Mouse (Mus musculus): ENCODE measurements at regions not wholly inside any gene's neighbourhood (a gene's known extent, or its start where the extent isn't known, plus 50 kb on each side); places are given as distances from the start of the nearest gene placed in this dataset.

DNA sequence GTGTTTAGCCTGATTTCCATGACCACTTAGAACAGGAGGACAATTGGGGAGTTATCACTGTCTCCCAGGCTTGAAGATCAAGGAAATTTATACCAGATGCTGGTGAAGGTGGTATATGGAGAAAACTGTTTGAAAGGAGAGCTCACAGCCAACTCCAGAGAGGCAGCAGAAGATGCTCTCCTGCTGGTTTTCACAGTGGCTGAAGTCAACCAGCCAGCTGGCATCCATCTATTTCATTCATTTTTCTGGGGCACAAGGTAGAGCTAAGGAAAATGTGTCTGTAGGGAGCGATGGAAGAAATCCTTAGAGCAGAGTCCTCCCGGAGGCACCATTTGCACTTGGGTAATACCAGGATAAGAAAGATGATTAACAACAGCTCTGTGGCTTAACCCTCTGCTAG lies 63.1 kb upstream of the Gls start:
- no peaks in the 10 kb centered on the region for H3K27me3 ChIP-seq (ENCODE audit: control insufficient read depth, insufficient read depth, low read depth, low read length)
- WGBS (ENCODE audit: insufficient replicate concordance): 38% methylated on average over 2 of the region's 2 CpGs
- H3K4me1 ChIP-seq (ENCODE audit: control insufficient read depth, low read depth, low read length): no peaks in the 10 kb centered on the region
- H3K36me3 ChIP-seq (ENCODE audit: control insufficient read depth, insufficient read depth): no peaks in the 10 kb centered on the region
- no peak for ATAC-seq (ENCODE audit: low read depth)
- no peak overlapping the region for H3K27ac ChIP-seq (ENCODE audit: low read length)
- no peak overlapping the region for H3K9ac ChIP-seq (ENCODE audit: low read depth, low read length)
- no peak overlapping the region for H3K4me2 ChIP-seq (ENCODE audit: low read depth, low read length)
- H3K9me3 ChIP-seq (replicated peaks; ENCODE audit: control insufficient read depth, low read length): no peaks in the 10 kb centered on the region
- no peak overlapping the region for H3K4me3 ChIP-seq (ENCODE audit: low read depth, low read length)

DNA sequence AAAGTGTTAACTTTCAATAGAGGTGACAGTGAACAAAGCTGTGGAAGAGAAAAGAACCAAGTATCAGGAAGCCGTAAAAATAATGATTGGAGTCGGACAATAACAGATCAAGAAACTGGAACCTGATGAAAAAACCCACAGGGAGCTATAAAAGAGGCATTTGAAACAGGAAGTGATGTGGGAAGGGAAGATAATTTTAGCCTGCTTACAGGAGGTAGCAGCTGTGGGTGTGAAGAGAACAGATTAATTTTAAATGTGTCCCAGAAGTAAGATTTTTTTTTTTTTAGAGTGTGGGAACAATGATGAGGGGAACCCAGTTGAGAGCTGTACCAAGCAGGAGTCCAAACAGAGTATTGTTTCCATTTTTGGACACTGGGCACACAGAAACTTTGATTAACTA lies 61.5 kb upstream of the Gls start:
- no peak for ATAC-seq (ENCODE audit: low read depth)
- WGBS (ENCODE audit: insufficient replicate concordance): 27% methylated on average over 2 of the region's 2 CpGs

DNA sequence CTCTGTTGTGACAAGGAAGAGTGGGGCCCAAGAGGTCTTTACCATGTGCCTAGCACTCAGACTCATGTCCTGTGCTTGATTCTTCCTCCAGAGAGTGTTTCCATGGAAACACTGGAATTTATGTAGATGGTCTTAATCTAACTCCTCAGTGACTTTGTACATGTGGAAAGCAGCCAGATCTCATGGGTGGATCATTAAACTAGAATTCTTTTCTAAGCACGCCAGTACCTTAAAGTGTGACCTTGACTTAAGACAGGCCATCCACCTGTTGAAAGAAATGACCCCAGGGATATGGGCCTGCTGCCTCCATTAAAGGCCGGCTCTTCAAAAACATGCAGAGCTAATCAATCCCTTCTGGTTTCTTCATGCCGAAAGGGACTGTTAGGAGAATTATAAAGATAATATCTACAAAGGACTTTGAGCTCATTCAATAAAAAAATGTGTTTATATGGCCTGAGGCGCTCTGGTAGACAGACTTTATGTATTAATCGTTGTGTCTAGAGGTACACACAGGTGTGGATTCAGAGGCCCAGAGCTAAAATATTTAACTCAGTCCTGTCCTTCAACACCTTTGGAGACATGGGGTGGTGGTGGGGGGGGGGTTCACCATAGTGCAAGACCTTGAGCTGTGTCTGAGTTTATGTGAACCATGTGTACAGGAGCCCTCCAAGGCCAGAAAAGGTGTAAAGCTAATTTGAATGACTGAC lies 60.5 kb upstream of the Gls start:
- Histone ChIP-seq H3K27me3 (ENCODE audit: control insufficient read depth, insufficient read depth, low read depth, low read length) (no peaks in the 10 kb centered on the region), H3K27ac (ENCODE audit: low read length) (no peak overlapping the region), H3K4me1 (ENCODE audit: control insufficient read depth, low read depth, low read length) (no peaks in the 10 kb centered on the region), H3K4me3 (ENCODE audit: low read depth, low read length) (no peak overlapping the region), H3K9me3 (replicated peaks; ENCODE audit: control insufficient read depth, low read length) (no peaks in the 10 kb centered on the region), H3K9ac (ENCODE audit: low read depth, low read length) (no peak overlapping the region), H3K36me3 (ENCODE audit: control insufficient read depth, insufficient read depth) (no peaks in the 10 kb centered on the region), H3K4me2 (ENCODE audit: low read depth, low read length) (no peak overlapping the region)
- WGBS (ENCODE audit: insufficient replicate concordance): 58% methylated on average over 5 of the region's 5 CpGs
- no peak for ATAC-seq (ENCODE audit: low read depth)

More for the DNA sequence above, 61.5 kb upstream of the Gls start:
- Histone ChIP-seq H3K4me1 (ENCODE audit: control insufficient read depth, low read depth, low read length) (no peaks in the 10 kb centered on the region), H3K9ac (ENCODE audit: low read depth, low read length) (no peak overlapping the region), H3K9me3 (replicated peaks; ENCODE audit: control insufficient read depth, low read length) (no peaks in the 10 kb centered on the region), H3K36me3 (ENCODE audit: control insufficient read depth, insufficient read depth) (no peaks in the 10 kb centered on the region), H3K4me3 (ENCODE audit: low read depth, low read length) (no peak overlapping the region), H3K4me2 (ENCODE audit: low read depth, low read length) (no peak overlapping the region), H3K27ac (ENCODE audit: low read length) (no peak overlapping the region), H3K27me3 (ENCODE audit: control insufficient read depth, insufficient read depth, low read depth, low read length) (no peaks in the 10 kb centered on the region)

All from liver, embryonic 16.5 days (tissue).